Mouse (Mus musculus) NIH3T3 (cell line): ENCODE results near the gene Pde10a.
A peak's percentile ranks its signal among the peaks of the same experiment; 100 is the strongest.

Source experiments
- DNase-seq: peaks from one replicate; pipeline ENCODE4 v3.0.0-alpha.2; 2012; ENCODE audit warnings: low read depth

Pde10a gene

DNA sequence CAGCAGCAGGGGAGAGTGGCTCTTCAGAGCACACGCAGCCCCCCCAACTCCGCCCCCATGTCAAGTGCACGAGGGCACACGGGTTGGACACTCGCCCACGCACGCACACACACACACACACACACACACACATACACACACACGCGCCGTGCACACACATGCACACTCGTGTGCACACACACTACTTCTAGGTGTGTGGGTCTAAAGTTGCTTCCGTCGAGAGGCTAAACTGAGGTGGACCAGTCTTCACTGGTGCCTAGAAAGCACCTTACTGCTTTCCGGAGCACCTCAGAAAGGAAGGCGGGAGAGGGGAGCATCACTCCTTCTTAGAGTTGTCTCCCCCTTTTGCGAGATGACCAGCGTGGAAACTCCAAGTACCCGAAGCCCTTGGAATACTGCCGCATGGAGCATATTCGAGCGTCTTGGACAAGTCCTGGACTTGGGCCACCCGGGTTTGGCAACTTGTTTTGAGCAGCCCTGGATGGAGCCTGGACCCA lies at the start of gene Pde10a:
Gene Pde10a (plus strand): TSS at position 148 of the 497 bp plus-strand sequence.
- peak; percentile 68 for DNase-seq

GRCm38 (mm10) chr17:8478554-8478953 lies 46.6 kb upstream of the Pde10a start:
- DNase-seq: no peak

- no peak for DNase-seq
These were observed 45.6 kb upstream of the Pde10a start for GRCm38 (mm10) chr17:8479493-8480128.

DNA sequence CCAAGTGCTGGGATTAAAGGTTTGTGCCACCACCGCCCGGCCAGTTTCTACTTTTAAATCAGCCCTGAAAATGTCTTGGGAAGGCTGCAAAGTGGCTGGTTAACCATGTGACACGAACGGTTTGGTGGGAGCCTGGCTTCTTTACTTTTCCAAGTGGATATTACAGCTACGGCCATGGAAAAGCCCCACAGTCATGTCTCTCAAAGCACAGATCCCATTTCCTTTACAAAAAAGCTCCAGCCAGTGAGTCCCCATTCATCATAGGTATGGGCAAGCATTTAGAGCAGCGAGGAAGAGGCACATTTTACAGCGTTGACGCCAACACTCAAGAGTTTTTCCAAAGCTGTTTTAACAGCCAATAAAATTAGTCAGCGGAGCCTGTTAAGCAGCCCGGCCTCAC lies 43.4 kb upstream of the Pde10a start:
- no peak for DNase-seq

DNA sequence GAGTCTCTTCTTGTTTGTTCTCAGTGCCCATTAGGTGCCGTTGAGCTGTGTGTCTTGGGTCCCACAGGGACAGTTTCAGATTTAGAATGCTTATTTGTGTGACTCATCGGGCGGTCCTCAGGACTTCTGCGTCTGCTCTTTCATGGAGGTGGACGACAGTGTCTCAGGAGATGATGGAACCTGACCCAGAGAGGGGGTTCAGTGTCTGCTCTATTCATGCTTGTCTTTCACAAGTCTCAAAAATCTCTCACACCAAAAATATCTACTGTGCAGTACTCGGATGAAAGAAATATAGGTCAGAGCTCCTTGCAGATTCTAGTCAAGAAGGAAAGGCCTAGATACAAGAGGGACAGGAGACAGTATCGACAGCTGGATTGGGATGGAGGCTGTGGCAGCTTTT lies 42.3 kb upstream of the Pde10a start:
- no peak for DNase-seq

DNA sequence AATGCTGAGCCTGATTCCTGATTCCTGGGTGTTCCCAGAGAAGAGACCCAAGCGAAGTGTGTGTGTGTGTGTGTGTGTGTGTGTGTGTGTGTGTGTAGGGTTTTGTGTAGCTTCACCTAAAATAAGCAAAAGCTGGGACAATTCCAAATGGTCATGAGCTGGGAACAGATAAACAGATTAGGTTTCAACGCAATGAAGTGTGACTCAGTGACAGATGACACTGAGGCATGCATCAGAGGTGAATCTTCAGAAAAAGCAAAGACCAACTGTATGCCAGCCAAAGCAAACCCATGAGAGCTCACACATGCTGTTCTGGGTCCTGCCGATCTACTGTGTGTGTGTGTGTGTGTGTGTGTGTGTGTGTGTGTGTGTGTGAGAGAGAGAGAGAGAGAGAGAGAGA lies 40.9 kb upstream of the Pde10a start:
- peak; percentile 38 for DNase-seq

DNA sequence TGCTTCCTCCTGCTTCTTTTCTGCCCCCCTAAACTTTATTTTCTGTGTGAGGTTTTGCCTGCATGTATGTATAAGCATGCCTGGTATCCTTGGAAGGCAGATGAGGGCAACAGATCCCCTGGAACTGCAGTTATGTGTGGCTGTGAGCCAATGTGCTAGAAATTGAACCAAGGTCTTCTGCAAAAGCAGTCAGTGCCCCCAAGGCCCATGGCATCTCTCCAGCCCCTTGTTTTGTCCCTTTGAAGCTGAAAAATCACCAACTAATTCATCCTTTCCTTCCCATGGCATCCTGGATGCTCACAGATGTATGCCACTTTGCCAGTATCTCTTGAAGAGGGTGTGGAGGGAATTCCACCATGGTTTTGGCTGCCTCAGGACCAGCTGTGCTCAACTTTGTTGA lies 40.0 kb upstream of the Pde10a start:
- DNase-seq: no peak

DNA sequence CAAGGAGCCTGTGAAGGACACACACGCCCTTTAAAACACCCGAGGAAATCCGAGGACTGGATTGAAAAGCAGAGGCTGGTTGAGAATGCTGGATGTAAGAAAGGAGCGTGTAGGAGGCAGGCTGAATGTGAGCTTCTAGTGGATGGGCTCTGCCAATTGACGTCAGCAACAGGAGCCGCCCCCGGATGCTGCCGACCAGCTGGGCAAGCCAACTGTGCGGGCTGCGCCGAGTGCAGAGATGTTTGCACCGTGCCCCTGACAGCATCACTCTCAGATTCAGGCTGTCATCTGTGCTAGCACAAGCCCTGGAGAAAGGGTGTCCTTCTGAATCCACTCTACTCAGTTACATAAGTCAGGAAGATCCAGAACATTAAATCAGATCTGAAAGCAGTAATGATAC lies 37.3 kb upstream of the Pde10a start:
- DNase-seq: no peak

DNA sequence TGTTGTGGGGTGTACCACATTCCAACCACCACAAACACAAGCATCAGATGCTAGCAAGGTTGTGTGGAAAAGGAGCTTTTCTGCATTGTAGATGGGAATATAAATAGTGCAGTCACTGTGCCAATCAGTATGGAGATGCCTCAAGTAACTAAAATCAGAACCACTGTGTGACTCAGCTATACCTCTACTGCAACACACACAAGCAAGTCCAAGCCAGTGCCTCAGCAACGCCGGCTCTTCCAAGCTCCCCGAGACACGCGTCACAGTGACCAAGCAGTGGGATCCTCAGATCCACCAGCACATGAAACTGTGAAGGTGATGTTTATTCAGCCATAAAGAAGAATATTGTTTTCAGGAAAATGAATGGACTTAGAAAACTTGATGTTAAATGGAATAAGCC lies 34.2 kb upstream of the Pde10a start:
- DNase-seq: no peak

- no peak for DNase-seq
These were observed 31.7 kb upstream of the Pde10a start for GRCm38 (mm10) chr17:8493461-8493860.

GRCm38 (mm10) chr17:8498151-8498550 lies 27.0 kb upstream of the Pde10a start:
- no peak for DNase-seq

- DNase-seq: no peak
These were observed 26.5 kb upstream of the Pde10a start for GRCm38 (mm10) chr17:8498655-8499054.

DNA sequence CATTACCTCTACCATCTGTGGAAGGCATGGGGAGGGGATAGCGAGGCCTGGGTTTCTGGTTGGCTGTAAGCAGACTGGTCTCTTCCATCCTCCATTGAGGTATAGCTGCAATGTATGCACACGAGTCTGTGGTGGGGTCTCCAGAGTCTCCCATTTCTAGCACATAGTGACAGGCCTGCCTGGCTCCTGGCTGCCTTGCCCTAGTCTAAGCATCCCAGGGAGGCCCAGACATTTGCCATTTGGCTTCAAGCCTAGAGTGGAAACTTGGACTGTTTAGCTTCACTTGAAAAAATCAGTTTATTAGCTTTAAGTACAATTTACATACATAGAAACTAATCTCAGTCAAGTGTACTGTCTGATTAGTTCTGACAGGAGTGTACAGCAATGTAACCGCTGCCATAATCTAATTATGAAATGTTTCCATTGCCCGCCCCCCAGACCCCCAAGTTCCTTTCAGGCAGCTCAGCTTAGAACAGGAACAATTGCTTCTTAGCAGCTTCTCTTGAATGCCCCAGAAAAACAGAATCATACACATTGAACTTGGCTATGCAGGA lies 25.5 kb upstream of the Pde10a start:
- peak; percentile 54 for DNase-seq

DNA sequence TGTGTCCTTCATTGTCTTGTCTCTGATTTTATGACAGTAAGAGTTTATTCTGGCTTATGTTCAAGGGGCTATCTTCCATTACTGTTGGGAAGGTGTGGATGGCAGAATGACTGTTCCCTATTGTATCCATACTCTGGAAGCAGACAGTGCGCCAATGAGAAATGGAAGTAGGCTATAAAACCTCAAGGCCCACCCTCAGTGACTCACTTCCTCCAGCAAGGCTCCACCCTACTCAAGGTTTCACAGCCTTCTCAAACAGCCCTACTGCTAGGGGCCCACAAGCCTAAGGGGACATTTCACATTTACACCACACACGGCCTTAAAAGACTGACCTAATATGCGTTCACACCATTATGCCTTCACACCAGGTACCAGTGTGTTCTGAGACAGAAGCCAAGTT lies 20.8 kb upstream of the Pde10a start:
- no peak for DNase-seq

- peak; percentile 94 for DNase-seq
These were observed 19.3 kb upstream of the Pde10a start for GRCm38 (mm10) chr17:8505669-8506426.

DNA sequence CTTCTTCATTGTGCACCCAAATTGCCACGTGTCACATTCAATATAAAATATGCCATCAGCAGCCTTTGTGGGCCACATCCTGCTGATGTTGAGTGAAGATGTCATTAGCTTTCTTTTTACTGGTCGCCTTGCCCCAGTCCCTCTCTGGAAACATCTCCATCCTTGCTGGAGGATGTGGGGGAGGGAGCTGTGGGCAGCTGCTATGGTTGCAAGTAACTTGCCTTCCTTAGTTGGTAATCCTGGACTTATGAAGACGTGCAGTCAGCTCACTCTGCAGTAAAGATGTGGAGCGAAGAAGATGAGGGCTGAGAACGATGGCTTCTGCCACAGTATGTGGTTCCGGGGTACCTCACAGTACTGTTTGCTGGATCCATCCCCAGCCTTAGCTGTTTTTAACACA lies 18.4 kb upstream of the Pde10a start:
- no peak for DNase-seq

- no peak for DNase-seq
These were observed 17.5 kb upstream of the Pde10a start for GRCm38 (mm10) chr17:8507654-8508053.

GRCm38 (mm10) chr17:8508305-8509141 lies 16.6 kb upstream of the Pde10a start:
- DNase-seq: peak; percentile 98

DNA sequence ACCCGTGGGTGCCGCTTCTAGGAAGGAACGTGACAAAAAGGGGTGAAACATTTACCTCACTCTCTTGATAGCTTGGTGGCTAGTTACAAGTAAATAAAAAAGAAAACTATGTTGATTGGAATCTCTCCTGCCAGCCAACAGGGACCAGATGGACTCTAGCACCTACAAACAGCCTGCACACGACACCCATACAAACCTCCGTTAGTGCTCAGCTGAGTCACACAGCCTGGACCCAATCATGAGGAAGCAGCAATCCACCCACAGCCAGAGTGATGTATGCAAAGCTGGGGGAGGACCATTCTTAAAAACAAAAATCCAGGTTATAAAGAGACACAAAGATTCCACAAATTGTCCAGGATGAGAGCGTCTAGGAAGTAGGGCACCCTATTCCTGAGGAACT lies 9.2 kb upstream of the Pde10a start:
- peak; percentile 44 for DNase-seq

- DNase-seq: peak; percentile 40
These were observed 1.2 kb upstream of the Pde10a start for GRCm38 (mm10) chr17:8523986-8524385.

DNA sequence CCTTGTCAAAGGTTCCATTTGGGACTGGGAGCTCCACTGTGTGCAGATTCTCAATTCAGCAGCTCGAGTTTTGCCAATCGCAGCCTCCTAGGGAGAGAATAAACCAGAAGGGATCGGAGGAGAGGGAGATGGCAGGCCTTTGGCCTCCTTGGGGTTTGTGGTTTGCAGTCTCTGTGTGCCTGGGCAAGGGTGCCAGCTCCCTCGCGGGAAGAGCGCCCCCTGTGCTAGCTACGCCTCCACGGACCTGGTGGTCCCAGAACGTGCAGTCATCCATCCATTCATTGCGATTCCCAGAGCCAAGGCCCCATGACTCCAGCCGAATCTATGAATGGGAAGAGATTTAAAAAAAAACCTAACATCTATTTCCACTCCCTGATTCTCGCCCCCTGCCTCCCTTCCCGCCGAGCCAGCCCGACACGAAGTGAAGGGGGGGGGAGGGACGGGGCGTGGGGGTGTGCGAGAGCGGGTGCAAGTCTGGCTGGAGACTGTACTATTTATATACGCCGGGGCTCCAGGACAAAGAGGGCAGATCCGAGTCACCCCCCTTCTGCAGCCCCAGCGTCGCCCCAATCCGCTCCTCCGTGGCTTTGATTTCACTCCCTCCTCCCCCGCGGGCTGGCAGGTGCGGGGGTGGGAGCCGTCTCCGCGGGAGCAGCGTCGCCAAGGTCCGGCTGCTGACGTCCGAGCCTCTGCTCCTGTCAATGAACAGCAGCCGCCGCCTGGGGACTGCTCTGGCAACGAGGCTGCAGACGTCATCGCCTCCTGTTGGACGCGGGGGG lies 596 bp upstream of the Pde10a start:
- DNase-seq: peak; percentile 92
